Mouse (Mus musculus): ENCODE results near the gene Mvk. TPM values are rescaled to one million over a fixed set of nuclear protein-coding genes. Genes with fewer than 3 reads are reported as not detected.

The Mvk gene
- polyA plus RNA-seq (2015; fragmentation: Nextera tagmentation; extraction: Ambion mirVana), result 6.0 and 6.1 TPM in 2 replicates

GRCm38 (mm10) chr5:114443566-114444367, at the start of gene Mvk, which contains the start of gene Mmab:
Mvk (plus strand) TSS chr5:114444269.
Mmab (minus strand) TSS chr5:114444060.

Other genes starting within 250 kb of the Mvk start
- 0.05 TPM in 1 of 2 replicates, not detected in the other for gene Foxn4, start 170.5 kb upstream of the Mvk start, polyA plus RNA-seq (2015; fragmentation: Nextera tagmentation; extraction: Ambion mirVana)
- 1.5 and 2.0 TPM in 2 replicates for gene Myo1h, start 155.1 kb upstream of the Mvk start, polyA plus RNA-seq (2015; fragmentation: Nextera tagmentation; extraction: Ambion mirVana)
- gene Kctd10, start 63.8 kb upstream of the Mvk start, polyA plus RNA-seq (2015; fragmentation: Nextera tagmentation; extraction: Ambion mirVana), result 42.8 and 47.6 TPM in 2 replicates
- 15.4 and 20.2 TPM in 2 replicates for gene Ube3b, start 63.7 kb upstream of the Mvk start, polyA plus RNA-seq (2015; fragmentation: Nextera tagmentation; extraction: Ambion mirVana)
- gene Mmab, start 209 bp upstream of the Mvk start, polyA plus RNA-seq (2015; fragmentation: Nextera tagmentation; extraction: Ambion mirVana), result 5.7 and 6.3 TPM in 2 replicates
- gene Fam222a, start 123.7 kb downstream of the Mvk start, polyA plus RNA-seq (2015; fragmentation: Nextera tagmentation; extraction: Ambion mirVana), result 0.31 and 0.58 TPM in 2 replicates
- 0.79 and 1.4 TPM in 2 replicates for gene Trpv4, start 214.2 kb downstream of the Mvk start, polyA plus RNA-seq (2015; fragmentation: Nextera tagmentation; extraction: Ambion mirVana)
- 51.1 and 60.1 TPM in 2 replicates for gene Gltp, start 246.7 kb downstream of the Mvk start, polyA plus RNA-seq (2015; fragmentation: Nextera tagmentation; extraction: Ambion mirVana)